Mouse (Mus musculus) layer of hippocampus, adult 18-20 months (tissue): ENCODE measurements at regions not wholly inside any gene's neighbourhood (a gene's known extent, or its start where the extent isn't known, plus 50 kb on each side); places are given as distances from the start of the nearest gene placed in this dataset.

Source experiments
- DNase-seq, 2 experiments: peaks; one replicate each; pipeline ENCODE4 v3.0.0; 2022; ENCODE audit warnings: low spot score in 2 of 2

- DNase-seq = peak in 1 of 2 experiments; percentile 35
Observed at GRCm38 (mm10) chr3:39908676-39909362, 622.3 kb upstream of the Intu start.

GRCm38 (mm10) chr3:39909642-39910041 lies 621.4 kb upstream of the Intu start:
- no peak for DNase-seq

DNA sequence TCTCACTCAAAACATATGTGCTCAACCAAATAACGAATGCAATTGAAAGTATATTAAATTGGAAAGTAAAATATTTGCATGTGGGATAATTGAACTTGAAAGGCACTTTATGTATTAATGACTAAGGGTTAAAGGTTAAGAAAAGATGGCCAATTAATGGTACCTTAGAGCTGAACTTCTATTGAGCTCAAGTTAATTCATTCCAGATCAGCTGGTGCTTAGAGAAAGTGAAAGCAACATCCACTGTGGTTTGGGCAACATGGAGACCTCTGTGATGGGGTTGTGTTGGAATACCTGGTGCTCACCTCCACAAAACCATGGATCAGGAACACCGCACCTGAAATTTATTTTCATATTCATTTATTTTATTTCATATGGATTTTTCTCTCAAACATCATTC lies 612.5 kb upstream of the Intu start:
- no peak for DNase-seq

DNA sequence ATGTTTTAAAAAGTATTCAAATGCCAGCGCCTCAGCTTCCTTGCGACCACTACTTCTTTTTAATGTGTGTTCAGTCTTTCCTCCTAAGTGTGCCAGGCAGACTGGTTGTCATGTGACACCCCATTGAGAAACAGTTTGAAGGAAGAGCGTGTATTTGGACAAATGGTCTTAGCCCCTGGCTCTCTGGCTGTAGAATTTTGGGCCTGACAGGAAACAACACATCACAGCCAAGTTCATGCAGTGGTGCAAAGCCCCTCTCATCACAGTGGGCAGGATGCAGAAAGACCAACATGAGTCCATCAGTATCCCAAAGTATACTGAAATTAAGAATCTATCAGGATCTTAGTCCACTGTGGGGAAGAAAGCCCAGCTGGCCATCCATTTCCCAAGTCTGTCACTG lies 605.6 kb upstream of the Intu start:
- no peak for DNase-seq

- DNase-seq = no peak
Observed at GRCm38 (mm10) chr3:39928421-39928820, 602.7 kb upstream of the Intu start.

- DNase-seq = no peak
Observed at GRCm38 (mm10) chr3:39933372-39933771, 597.7 kb upstream of the Intu start.

DNA sequence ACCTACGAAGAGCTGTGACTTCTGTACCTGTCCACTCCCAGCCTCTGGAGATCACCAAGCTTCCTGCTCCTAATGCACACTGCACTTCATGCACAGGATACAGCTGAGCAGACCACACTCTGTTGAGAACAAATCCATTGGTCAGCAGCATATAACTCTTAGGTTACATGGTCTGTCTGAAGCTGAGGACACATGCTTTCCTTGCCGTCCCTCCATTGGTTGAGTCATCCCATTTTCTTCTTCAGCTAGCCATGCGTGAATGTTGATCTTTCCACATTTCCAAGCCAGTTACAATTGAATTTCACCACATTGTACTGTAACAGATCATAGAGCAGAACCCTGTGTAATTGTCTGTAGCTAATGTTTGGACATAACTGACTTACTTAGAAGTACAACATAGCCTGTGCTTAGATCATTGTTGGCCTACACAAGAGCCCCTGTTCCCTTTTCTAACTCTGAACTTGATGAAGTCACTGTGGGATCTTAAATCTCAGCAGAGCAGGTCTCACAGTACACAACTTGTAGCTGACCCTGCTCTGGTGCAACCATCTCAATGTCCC lies 593.3 kb upstream of the Intu start:
- DNase-seq = no peak

- no peak for DNase-seq
Observed at GRCm38 (mm10) chr3:39944581-39944980, 586.5 kb upstream of the Intu start.

- no peak for DNase-seq
Observed at GRCm38 (mm10) chr3:39952103-39952502, 579.0 kb upstream of the Intu start.

DNA sequence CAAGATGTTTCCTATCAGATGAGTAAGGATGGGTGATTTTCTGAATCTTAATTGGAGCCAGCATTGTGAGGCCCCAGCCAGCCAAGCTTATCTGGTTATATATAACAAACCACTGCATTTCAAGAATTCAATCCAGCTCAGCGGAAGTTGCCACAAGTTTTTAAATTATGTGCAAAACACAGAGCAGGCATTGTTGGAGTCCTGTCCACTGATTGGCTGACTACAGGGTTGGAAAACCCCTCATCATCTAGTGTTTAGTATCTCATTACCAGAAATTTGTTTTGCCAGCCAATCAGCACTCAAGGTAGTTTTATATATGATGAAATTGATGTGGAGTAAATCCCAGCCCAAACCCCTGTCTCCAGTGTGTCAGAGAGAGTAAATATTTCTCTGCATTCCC lies 578.5 kb upstream of the Intu start:
- DNase-seq = no peak

- peak in 1 of 2 experiments; percentile 22 for DNase-seq
Observed at GRCm38 (mm10) chr3:39961836-39962640, 569.0 kb upstream of the Intu start.

DNA sequence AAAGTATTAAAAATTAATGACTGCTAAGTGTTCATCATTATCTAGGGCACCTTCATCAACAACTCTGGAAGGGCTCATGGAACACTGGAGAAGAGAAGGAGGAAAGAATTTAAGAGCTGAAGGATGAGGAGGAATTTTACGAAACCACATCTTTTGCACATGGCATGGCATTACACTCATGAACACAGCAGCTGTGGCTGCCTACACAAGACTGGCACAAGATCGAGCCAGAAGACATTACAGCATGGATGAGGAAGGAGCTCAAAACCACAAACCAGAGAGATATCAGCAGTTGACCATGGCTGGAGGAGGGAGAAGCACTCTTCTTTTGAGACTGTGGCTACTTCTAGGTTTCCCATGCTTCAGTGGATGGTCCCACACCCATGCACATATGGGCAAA lies 565.7 kb upstream of the Intu start:
- DNase-seq = peak in 1 of 2 experiments; percentile 50

DNA sequence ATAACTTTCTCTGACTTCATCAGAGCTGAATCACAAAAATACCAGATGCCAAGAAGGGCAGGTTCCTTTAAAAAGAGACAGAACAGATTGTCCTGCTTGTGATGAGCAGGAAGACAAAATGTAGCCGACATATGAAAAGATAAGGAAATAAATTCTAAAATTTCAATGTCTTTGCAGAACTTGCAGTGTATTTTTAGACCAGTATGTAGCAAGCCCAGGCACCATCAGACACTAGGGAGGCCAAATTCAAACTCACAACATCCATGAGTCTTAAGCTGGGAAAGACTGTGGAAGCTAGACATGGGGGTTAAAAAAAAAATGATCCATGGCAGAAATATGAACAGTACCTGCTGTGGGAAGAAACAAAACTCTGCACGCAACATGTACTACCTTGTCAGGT lies 564.7 kb upstream of the Intu start:
- DNase-seq = peak in 1 of 2 experiments; percentile 16

GRCm38 (mm10) chr3:39976937-39977336 lies 554.1 kb upstream of the Intu start:
- no peak for DNase-seq

- no peak for DNase-seq
Observed at GRCm38 (mm10) chr3:39978916-39979679, 552.0 kb upstream of the Intu start.

- no peak for DNase-seq
Observed at GRCm38 (mm10) chr3:39982656-39983055, 548.4 kb upstream of the Intu start.

DNA sequence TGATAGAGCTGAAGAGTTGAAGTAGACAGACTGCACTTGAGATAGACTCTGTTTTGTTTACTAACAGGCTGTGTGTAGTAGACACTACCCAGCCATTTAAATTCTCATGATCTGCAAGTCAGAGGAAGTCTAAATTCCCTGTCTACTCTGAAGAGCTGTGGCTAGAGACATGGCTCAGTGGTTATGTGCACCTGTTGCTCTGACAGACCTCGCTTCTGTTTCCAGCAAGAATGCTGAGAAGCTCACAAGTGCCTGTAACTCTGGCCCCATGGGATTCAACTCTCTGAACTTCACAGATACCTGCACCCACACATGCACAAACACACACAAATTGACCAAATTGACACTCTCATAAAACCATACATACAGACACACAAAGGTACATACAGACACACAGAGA lies 543.4 kb upstream of the Intu start:
- no peak for DNase-seq

GRCm38 (mm10) chr3:39998628-39999027 lies 532.5 kb upstream of the Intu start:
- DNase-seq = peak; percentile 17 to 62

DNA sequence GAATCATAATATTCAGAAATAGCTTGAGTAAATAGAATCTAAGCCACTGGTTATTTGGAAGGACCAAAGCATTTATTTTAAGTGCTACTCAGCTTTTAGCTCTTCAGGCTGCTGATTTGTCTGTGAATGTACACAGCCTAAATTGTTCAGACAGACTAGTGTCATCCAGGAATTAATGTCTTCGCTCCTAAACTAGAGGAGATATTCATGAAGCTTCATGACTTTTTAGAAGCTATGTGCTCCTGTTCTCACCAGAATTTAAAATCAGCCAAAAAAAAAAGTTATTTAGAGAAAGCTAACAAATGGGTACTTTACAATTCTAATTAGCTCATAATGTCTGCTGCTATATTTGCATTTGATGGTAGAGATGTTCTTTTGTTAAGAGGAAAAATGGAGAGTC lies 531.2 kb upstream of the Intu start:
- DNase-seq = no peak

DNA sequence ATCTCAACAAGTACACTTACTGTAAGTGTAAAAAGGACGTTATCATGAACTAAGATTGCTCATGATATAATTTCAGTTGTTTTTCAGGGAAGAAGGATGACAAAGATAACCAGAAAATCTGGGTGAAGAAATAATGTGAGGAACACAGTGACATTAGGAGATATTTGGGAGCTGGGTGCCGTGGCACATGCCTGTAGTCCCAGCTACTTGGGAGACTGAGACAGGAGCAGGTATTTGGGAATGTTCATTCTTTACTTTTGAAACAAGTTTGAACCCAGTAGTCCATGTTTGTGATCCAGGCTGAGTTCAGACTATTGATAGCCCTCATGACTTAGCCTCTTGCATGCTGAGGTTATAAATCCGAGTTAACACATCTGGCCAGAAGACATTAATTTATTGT lies 528.2 kb upstream of the Intu start:
- no peak for DNase-seq

DNA sequence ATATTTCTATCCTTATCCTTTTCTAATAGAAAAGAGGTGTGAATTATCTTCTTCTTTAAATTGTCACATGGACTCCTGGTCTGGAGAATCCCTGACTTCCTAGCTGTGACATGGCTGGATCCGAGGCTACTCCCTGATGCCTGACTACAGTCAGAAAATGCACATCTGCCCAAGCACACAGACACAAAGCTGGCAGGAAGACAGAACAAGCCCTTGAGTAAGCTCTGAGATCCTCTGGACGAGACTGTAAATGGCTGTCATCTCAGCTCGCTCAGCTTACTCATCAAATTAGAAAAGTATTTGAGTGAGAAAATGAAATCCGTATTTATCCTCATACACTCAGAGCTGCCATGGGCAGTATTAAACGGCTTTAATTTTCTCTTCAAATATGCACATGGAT lies 521.0 kb upstream of the Intu start:
- DNase-seq = no peak

DNA sequence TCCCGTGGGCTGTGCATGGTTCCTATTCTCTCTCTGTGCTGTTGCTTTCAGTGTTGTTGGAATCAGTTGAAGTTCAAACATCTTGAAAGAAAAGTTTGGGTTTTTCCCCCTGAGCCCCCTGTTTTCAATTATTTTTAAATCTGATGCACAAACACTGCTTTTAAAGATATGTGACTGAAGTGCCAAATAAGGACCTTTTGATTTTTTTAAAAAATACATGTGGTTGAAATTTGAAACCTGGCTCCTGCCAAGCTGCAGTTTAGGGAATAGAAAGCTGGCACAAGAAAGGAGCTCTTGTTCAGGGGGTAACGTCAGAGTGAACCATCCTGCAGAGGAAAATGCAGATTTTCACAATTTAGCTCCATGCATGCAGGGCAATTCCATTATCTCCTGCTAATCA lies 509.4 kb upstream of the Intu start:
- no peak for DNase-seq
